Mouse (Mus musculus) ES-Bruce4 (cell line): Measurements from ENCODE around the gene Sult2b1. TPM values are rescaled to one million over a fixed set of nuclear protein-coding genes. Genes with fewer than 3 reads are reported as not detected.
A peak's percentile ranks its signal among the peaks of the same experiment; 100 is the strongest.

Experiments
- H3K27ac ChIP-seq: 2 replicates; pipeline ENCODE4 v1.5.1; 2012; ENCODE audit warnings: low read length, inconsistent platforms; ENCODE audit not compliant: insufficient read depth
- H3K27me3 ChIP-seq: 2 replicates; pipeline ENCODE4 v1.6.1; 2012; ENCODE audit warnings: mild to moderate bottlenecking, low read length, inconsistent platforms; ENCODE audit not compliant: control insufficient read depth, poor library complexity, insufficient read depth, severe bottlenecking
- H3K36me3 ChIP-seq: 2 replicates; pipeline ENCODE4 v1.6.1; 2012; ENCODE audit warnings: inconsistent platforms, mild to moderate bottlenecking, low read length, moderate library complexity; ENCODE audit not compliant: control insufficient read depth, poor library complexity, insufficient read depth, severe bottlenecking
- H3K4me1 ChIP-seq: one replicate; pipeline ENCODE4 v1.8.1; 2011; ENCODE audit warnings: low read length; ENCODE audit not compliant: control insufficient read depth, insufficient read depth
- H3K4me3 ChIP-seq: 2 replicates; pipeline ENCODE4 v1.5.1; 2011; ENCODE audit warnings: low read depth, mild to moderate bottlenecking, low read length
- H3K9ac ChIP-seq: 2 replicates; pipeline ENCODE4 v1.6.1; 2012; ENCODE audit warnings: low read depth, mild to moderate bottlenecking, inconsistent platforms; ENCODE audit not compliant: poor library complexity, severe bottlenecking
- H3K9me3 ChIP-seq: replicated peaks from 2 replicates; pipeline ENCODE4 v1.6.1; 2012; ENCODE audit warnings: mild to moderate bottlenecking, low read length, inconsistent platforms; ENCODE audit not compliant: control insufficient read depth, poor library complexity, insufficient read depth, severe bottlenecking
- CTCF ChIP-seq: IDR thresholded peaks from one replicate; pipeline ENCODE4 v1.8.1; 2011; ENCODE audit warnings: low read depth, low read length
- EP300 ChIP-seq: IDR thresholded peaks from 2 replicates; pipeline ENCODE4 v1.6.1; 2011; ENCODE audit warnings: low read depth, low read length; ENCODE audit not compliant: insufficient read depth
- POLR2A ChIP-seq: IDR thresholded peaks from one replicate; pipeline ENCODE4 v1.8.1; 2011; ENCODE audit warnings: low read length; ENCODE audit not compliant: insufficient read depth
- polyA plus RNA-seq: library from polyadenylated mRNA; stranded (reverse); fragments of >200 nt; gene quantifications from 2 replicates; pipeline ENCODE4 v1.2.4, GENCODE M21; 2011; ENCODE audit warnings: low read depth; ENCODE audit not compliant: missing spikeins, insufficient read depth, insufficient read length

The Sult2b1 gene
- polyA plus RNA-seq, 1 experiment = 6.4 TPM

DNA sequence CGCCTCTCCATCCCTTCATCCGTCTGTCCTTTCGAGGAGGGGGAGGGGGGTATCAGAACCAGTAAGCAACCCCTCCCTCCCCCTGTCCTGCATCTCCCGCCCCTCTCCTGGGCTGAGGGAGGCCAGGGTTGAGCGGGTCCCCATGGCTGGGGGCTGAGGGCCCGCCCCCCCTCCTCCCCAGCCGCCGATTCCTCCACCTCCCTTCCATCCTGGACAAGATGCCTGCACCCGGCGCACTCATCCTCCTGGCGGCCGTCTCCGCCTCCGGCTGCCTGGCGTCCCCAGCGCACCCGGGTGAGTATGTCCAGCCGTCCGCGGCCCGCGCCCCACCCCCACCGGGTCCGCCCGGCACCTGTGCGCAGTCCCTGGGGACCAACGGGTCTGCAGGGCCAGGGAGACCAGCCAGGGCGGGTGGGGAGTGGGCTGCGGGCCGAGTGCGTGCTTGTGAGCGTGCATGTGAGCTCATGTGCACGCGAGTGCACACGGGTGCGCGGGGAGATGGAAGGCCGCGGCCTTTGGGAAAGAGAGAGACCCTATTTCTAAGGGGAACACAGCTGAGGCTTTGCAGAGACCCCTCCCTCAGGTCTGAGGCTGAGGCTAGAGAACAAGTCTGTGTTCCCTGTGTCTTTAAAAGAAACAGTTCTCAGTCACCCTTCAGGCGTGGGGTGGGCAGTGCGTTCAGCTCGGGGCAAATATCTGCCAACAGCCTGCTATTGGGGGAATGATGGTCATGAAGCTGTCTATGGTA lies 1.1 kb upstream of the Sult2b1 start:
- TF ChIP-seq POLR2A = no peak
- no peak for TF ChIP-seq EP300
- no peak for TF ChIP-seq CTCF
- Histone ChIP-seq H3K4me1 (peaks cover 3% of the 10 kb centered on the region), H3K9ac (peak overlapping the region; percentile 66), H3K4me3 (peak overlapping the region; percentile 69), H3K27ac (no peak overlapping the region), H3K27me3 (no peaks in the 10 kb centered on the region), H3K9me3 (no peaks in the 10 kb centered on the region), H3K36me3 (no peaks in the 10 kb centered on the region)

DNA sequence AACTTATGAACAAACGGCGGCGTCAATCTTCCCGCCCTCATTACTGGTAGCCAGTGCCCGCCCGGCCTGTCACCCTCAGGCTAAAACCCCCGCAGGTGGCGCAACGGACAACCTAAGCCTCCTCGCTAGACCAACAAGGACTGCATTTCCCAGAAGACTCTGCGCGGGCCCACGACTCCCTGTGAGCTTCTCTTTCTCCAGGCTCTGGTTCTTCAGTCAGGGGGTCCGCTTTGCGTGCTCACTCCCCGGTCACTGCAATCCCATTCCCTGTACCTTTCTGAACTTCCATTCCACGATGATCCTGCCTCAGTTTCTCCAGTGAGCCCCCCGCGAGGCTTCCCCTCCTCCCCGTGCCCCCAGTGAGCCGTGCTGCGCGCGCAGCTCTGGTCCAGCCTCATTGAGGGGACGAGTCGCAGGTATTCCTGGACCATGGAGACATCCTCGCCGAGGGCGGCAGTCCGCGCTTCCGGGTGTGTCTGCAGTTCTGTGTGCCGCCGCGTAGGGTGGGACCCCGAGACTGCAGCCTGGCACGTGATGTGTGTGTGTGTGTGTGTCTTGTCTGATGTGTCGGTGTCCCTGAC lies 868 bp downstream of the Sult2b1 start, which contains the start of gene Lmtk3:
TSS of gene Lmtk3 (plus strand) at position 228 of the 581 bp plus-strand sequence.
- Histone ChIP-seq H3K27me3 (no peaks in the 10 kb centered on the region), H3K27ac (no peak within 1 kb of the TSS), H3K36me3 (no peaks in the 10 kb centered on the region), H3K4me3 (peak within 1 kb of the TSS; percentile 63), H3K9ac (peak within 1 kb of the TSS; percentile 49), H3K4me1 (peaks cover 3% of the 10 kb centered on the region), H3K9me3 (no peaks in the 10 kb centered on the region)
- TF ChIP-seq POLR2A (no peak), CTCF (peak; percentile 10)

DNA sequence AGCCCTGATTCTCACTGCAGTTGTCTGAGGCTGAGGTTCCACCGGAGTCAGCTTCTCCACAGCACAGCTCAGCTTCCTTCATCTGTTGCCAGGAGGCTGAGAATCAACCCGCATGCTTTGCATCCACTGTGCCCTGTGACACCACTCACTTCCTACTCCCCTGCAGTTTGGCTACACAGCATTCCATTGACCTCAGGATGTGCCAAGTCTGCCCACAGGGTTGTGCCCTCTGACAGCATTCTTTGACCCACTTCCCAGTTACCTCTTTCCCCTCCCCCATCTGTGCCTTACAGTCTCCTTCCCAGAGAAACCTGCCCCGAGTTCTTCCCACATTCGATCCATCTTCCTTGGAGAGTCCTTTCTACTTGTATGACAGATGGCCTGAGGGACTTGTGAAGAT lies 2.2 kb downstream of the Sult2b1 start:
- Histone ChIP-seq H3K4me1 (peaks cover 3% of the 10 kb centered on the region), H3K9ac (no peak overlapping the region), H3K27ac (no peak overlapping the region), H3K27me3 (no peaks in the 10 kb centered on the region), H3K9me3 (no peaks in the 10 kb centered on the region), H3K4me3 (no peak overlapping the region), H3K36me3 (no peaks in the 10 kb centered on the region)
- TF ChIP-seq EP300 (no peak), CTCF (no peak), POLR2A (no peak)

DNA sequence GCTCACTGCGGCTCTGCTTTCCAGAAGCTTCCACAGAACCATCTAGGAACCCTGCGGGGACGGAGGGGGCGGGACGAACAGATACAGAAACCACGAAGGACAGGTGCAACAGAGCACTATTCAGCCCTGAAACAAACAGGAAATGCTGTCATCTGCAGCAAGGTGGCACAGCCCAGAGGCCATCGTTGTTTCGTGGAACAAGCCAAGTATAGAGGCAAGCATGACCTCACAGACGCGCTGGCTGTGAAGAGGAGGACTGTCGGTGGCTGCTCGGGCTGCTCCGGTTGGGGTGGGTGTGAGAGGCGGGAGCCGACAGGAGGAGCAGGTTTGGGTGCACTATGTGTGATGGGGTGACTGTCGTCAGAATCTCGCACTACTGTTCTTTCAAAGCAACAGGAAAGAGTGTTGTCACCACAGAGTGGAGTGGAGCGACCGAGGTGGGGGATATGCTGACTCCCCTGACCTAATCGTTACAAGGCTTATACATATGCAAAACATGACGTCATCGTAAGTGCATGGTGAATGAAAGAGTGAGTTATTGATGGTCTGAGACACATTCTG lies 5.3 kb downstream of the Sult2b1 start:
- H3K27ac ChIP-seq = no peak overlapping the region
- no peaks in the 10 kb centered on the region for H3K9me3 ChIP-seq
- no peaks in the 10 kb centered on the region for H3K4me1 ChIP-seq
- no peak overlapping the region for H3K9ac ChIP-seq
- no peaks in the 10 kb centered on the region for H3K27me3 ChIP-seq
- H3K36me3 ChIP-seq = no peaks in the 10 kb centered on the region
- no peak for TF ChIP-seq CTCF
- TF ChIP-seq POLR2A = no peak
- TF ChIP-seq EP300 = no peak
- 0 out of 2 replicates have a peak overlapping the region, but pooled peaks have one; percentile 12 for H3K4me3 ChIP-seq

DNA sequence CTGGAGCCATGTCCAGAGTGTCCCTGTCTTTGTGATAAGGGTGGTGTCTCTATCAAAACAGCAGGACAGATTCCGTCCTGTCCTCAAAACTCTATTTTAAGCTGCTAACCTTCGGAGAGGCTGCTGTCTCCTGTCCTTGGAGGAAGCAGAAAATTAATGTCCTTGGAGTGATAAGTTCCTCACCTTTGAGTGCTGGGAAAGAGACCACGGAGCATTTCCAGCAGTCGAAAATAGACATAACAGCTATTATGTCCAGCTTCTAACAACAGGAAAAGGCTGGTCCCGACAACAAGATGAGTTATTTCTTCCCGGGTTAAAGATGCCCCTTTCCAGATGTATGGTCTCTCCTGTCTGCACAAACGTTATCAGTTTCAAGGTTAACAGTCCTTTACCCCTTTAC lies 9.2 kb downstream of the Sult2b1 start:
- TF ChIP-seq POLR2A (no peak), EP300 (no peak), CTCF (no peak)
- Histone ChIP-seq H3K4me1 (no peaks in the 10 kb centered on the region), H3K4me3 (no peak overlapping the region), H3K36me3 (no peaks in the 10 kb centered on the region), H3K9me3 (no peaks in the 10 kb centered on the region), H3K27me3 (no peaks in the 10 kb centered on the region), H3K9ac (no peak overlapping the region), H3K27ac (no peak overlapping the region)

DNA sequence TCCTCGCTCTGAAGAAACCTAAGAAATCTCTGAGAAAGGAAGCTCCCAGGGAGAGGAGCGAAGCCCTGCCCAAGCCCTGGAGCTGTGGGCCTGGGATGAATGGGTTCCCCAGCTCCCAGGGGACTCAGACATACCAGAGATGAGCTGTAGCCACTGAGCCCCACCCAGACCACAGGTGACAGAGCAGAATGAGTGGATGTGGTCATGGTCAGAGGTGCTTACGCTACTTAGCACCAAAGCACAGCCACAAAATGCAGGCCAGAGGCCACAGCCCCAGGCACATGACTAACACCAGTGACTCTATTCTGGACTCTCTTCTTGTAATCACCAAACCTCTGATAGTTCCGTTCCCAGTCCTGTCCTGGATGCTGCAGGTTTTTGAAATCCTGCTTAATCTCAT lies 13.4 kb downstream of the Sult2b1 start:
- Histone ChIP-seq H3K36me3 (no peaks in the 10 kb centered on the region), H3K4me1 (peaks cover 3% of the 10 kb centered on the region), H3K27ac (no peak overlapping the region), H3K9me3 (no peaks in the 10 kb centered on the region), H3K4me3 (no peak overlapping the region), H3K27me3 (no peaks in the 10 kb centered on the region), H3K9ac (no peak overlapping the region)
- no peak for TF ChIP-seq EP300
